In genomic region chr2:93619208-93619849, GRCm38 (mm10) we compare ENCODE assay signal across 11 mouse cellular contexts. TPM values are rescaled to one million over a fixed set of nuclear protein-coding genes. Genes with fewer than 3 reads are reported as not detected.
DNase-seq lines count a peak whose midpoint lies in the region; ATAC-seq lines count a peak whose summit lies in the region.
"Had no signal": no experiment of that assay in that cellular context is flagged by ENCODE, and none has a peak within 500 bp of the region (broad histone marks: within the 10 kb centered on the region; RNA-seq: fewer than 3 reads in every experiment).

No protein-coding gene starts in this region.

- H3K9ac ChIP-seq in kidney, embryonic 14.5 days (ENCODE audit: low read depth, low read length): no peak overlapping the region
- no peak overlapping the region for H3K9ac ChIP-seq in embryonic facial prominence, embryonic 12.5 days
- H3K9ac ChIP-seq in midbrain, embryonic 13.5 days (replicated peaks): no peak overlapping the region

- no peak for DNase-seq in kidney, adult 8-10 months
- peak; percentile 65 to 73 for DNase-seq in heart, adult 9 months (ENCODE audit: low spot score in 2 of 2)
- no peak for DNase-seq in urinary bladder, postnatal 25 days (ENCODE audit: low spot score)
- DNase-seq in layer of hippocampus, adult 8-10 months (ENCODE audit: low spot score in 2 of 2): no peak

- H3K27me3 ChIP-seq in kidney, embryonic 14.5 days (ENCODE audit: control insufficient read depth, insufficient read depth, low read length): peaks cover 29% of the 10 kb centered on the region; the same call in 1 of the 2 replicates
- no peaks in the 10 kb centered on the region for H3K27me3 ChIP-seq in embryonic facial prominence, embryonic 12.5 days
- H3K27me3 ChIP-seq in midbrain, embryonic 13.5 days: peaks cover 20% of the 10 kb centered on the region

- H3K4me1 ChIP-seq in kidney, embryonic 14.5 days (ENCODE audit: control insufficient read depth, insufficient read depth, low read length): peaks cover 2% of the 10 kb centered on the region
- peaks cover 33% of the 10 kb centered on the region for H3K4me1 ChIP-seq in embryonic facial prominence, embryonic 12.5 days
- H3K4me1 ChIP-seq in midbrain, embryonic 13.5 days (replicated peaks): peaks cover 17% of the 10 kb centered on the region

- no peak overlapping the region for H3K27ac ChIP-seq in kidney, embryonic 14.5 days (ENCODE audit: low read depth, low read length)
- H3K27ac ChIP-seq in embryonic facial prominence, embryonic 12.5 days: peak overlapping the region; percentile 71
- no peak overlapping the region for H3K27ac ChIP-seq in midbrain, embryonic 13.5 days

- no peak overlapping the region for H3K4me2 ChIP-seq in kidney, embryonic 14.5 days (replicated peaks; ENCODE audit: low read depth, low read length)
- peak overlapping the region; percentile 24 for H3K4me2 ChIP-seq in embryonic facial prominence, embryonic 12.5 days (replicated peaks)
- no peak overlapping the region for H3K4me2 ChIP-seq in midbrain, embryonic 13.5 days (replicated peaks)

- H3K9me3 ChIP-seq in kidney, embryonic 14.5 days (ENCODE audit: control insufficient read depth, low read length): no peaks in the 10 kb centered on the region
- no peaks in the 10 kb centered on the region for H3K9me3 ChIP-seq in embryonic facial prominence, embryonic 12.5 days
- no peaks in the 10 kb centered on the region for H3K9me3 ChIP-seq in midbrain, embryonic 13.5 days
- H3K9me3 ChIP-seq: megakaryocyte, embryonic 14.5 days had no signal

- peak; percentile 55; the same call in 1 of the 2 replicates for ATAC-seq in kidney, embryonic 14.5 days (ENCODE audit: low FRiP score, low TSS enrichment)
- no peak for ATAC-seq in embryonic facial prominence, embryonic 12.5 days (ENCODE audit: insufficient number of reproducible peaks, insufficient read depth, low FRiP score, low TSS enrichment)
- ATAC-seq in midbrain, embryonic 13.5 days: peak; percentile 46; the same call in 1 of the 2 replicates

- no peaks in the 10 kb centered on the region for H3K36me3 ChIP-seq in kidney, embryonic 14.5 days (ENCODE audit: control insufficient read depth, insufficient read depth, low read length)
- no peaks in the 10 kb centered on the region for H3K36me3 ChIP-seq in embryonic facial prominence, embryonic 12.5 days
- no peaks in the 10 kb centered on the region for H3K36me3 ChIP-seq in midbrain, embryonic 13.5 days

- 42% methylated on average over 5 of the region's 5 CpGs for WGBS in kidney, embryonic 14.5 days
- 34% methylated on average over 5 of the region's 5 CpGs for WGBS in embryonic facial prominence, embryonic 12.5 days
- WGBS in midbrain, embryonic 13.5 days: 36% methylated on average over 5 of the region's 5 CpGs

- H3K4me3 ChIP-seq in kidney, embryonic 14.5 days (ENCODE audit: low read length): no peak overlapping the region
- H3K4me3 ChIP-seq in embryonic facial prominence, embryonic 12.5 days: no peak overlapping the region
- H3K4me3 ChIP-seq in midbrain, embryonic 13.5 days (replicated peaks): no peak overlapping the region
- H3K4me3 ChIP-seq: megakaryocyte, embryonic 14.5 days had no signal

RNA-seq across cellular contexts. Expression of gene Alx4, which starts 22.9 kb away (rescaled TPM):
- 0.22 and 0.34 TPM in 2 replicates for polyA plus RNA-seq in kidney, embryonic 14.5 days (2014; fragmentation: Nextera tagmentation; extraction: Ambion mirVana)
- polyA plus RNA-seq in embryonic facial prominence, embryonic 12.5 days (2016; fragmentation: Nextera tagmentation; extraction: Ambion mirVana): 24.3 and 27.8 TPM in 2 replicates
- polyA plus RNA-seq in midbrain, embryonic 13.5 days (2015; fragmentation: Nextera tagmentation; extraction: Ambion mirVana): 0.63 and 0.74 TPM in 2 replicates
- 1 to 10 TPM in 2 of 4 experiments, under 1 TPM in 2; 0.85 to 1.1 (median 0.97) TPM for total RNA-seq in layer of hippocampus, adult 8-10 months (2022)

RNA-seq across cellular contexts. Expression of gene Gm10803, which starts 59.0 kb away (rescaled TPM):
- not detected in 2 replicates for polyA plus RNA-seq in kidney, embryonic 14.5 days (2014; fragmentation: Nextera tagmentation; extraction: Ambion mirVana)
- not detected in 2 replicates for polyA plus RNA-seq in embryonic facial prominence, embryonic 12.5 days (2016; fragmentation: Nextera tagmentation; extraction: Ambion mirVana)
- not detected in 2 replicates for polyA plus RNA-seq in midbrain, embryonic 13.5 days (2015; fragmentation: Nextera tagmentation; extraction: Ambion mirVana)
- total RNA-seq in layer of hippocampus, adult 8-10 months (2022): not detected
- total RNA-seq: ES-E14; layer of hippocampus, postnatal 25 days had no signal
- polyA plus RNA-seq: brain, embryonic 14.5 days had no signal

Comparison
In these comparisons a context has a peak if more than half of its experiments do, and no peak if none do; other contexts are left out.
1. DNase-seq: peak in heart, adult 9 months (2 of 2); none in kidney, adult 8-10 months (0 of 2), urinary bladder, postnatal 25 days (single experiment) and layer of hippocampus, adult 8-10 months (0 of 2).
2. RNA of gene Alx4, which starts 22.9 kb away (polyA plus RNA-seq): 24.3 to 27.8 TPM in embryonic facial prominence, embryonic 12.5 days; 0.63 to 0.74 TPM in midbrain, embryonic 13.5 days and 0.22 to 0.34 TPM in kidney, embryonic 14.5 days; every median in the first group is over 10 times any median in the second.